21 mouse cellular contexts compared by ENCODE assay signal in the genomic region with DNA sequence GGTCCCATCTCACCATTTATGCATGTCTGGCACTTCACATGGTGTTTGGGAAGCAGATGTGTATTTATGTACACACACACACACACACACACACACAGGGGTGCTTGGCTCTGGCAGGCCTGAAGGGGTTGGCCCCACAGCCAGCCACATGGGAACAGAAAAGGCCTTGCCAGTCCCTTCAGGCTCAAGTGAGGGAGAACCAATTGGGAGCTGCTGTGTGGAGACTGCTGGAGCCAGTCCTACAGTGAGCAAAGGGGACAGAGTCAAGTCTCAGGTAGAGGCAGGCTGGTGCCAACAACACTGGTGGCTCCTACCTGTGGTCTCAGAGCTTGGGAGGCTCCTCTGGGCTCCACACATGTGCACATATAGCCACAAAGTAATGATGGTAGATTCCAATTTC. TPM values are rescaled to one million over a fixed set of nuclear protein-coding genes. Genes with fewer than 3 reads are reported as not detected.
DNase-seq lines count a peak whose midpoint lies in the region; ATAC-seq and TF ChIP-seq lines count a peak whose summit lies in the region.
"Had no signal": no experiment of that assay in that cellular context is flagged by ENCODE, and none has a peak within 500 bp of the region (broad histone marks: within the 10 kb centered on the region; RNA-seq: fewer than 3 reads in every experiment).

No protein-coding gene starts in this region.

- no peak overlapping the region for H3K4me2 ChIP-seq in hindbrain, embryonic 16.5 days (ENCODE audit: low read length)
- no peak overlapping the region for H3K4me2 ChIP-seq in hindbrain, postnatal 0 days (ENCODE audit: low read depth, low read length)
- H3K4me2 ChIP-seq: embryonic facial prominence, embryonic 12.5 days; forebrain, embryonic 13.5 days; forebrain, embryonic 15.5 days had no signal

- H3K27me3 ChIP-seq in hindbrain, embryonic 16.5 days (replicated peaks; ENCODE audit: control insufficient read depth, insufficient read depth, low read length), result no peaks in the 10 kb centered on the region
- no peaks in the 10 kb centered on the region for H3K27me3 ChIP-seq in hindbrain, postnatal 0 days (ENCODE audit: insufficient read depth, low read length)
- H3K27me3 ChIP-seq in embryonic facial prominence, embryonic 10.5 days (replicated peaks; ENCODE audit: low read depth, poor library complexity, severe bottlenecking), result no peaks in the 10 kb centered on the region
- H3K27me3 ChIP-seq: embryonic facial prominence, embryonic 12.5 days; forebrain, embryonic 13.5 days; forebrain, embryonic 15.5 days had no signal

- 0 out of 2 replicates have a peak, but pooled peaks have one; percentile 27 for ATAC-seq in hindbrain, embryonic 16.5 days
- ATAC-seq in hindbrain, postnatal 0 days, result no peak
- ATAC-seq: forebrain, embryonic 13.5 days; forebrain, embryonic 15.5 days; forebrain, postnatal 0 days had no signal

- no peak overlapping the region for H3K27ac ChIP-seq in hindbrain, embryonic 16.5 days (ENCODE audit: low read depth, low read length)
- H3K27ac ChIP-seq in hindbrain, postnatal 0 days, result no peak overlapping the region
- H3K27ac ChIP-seq in embryonic facial prominence, embryonic 10.5 days (replicated peaks), result no peak overlapping the region
- H3K27ac ChIP-seq: embryonic facial prominence, embryonic 12.5 days; forebrain, embryonic 13.5 days; forebrain, embryonic 15.5 days had no signal

- peak; percentile 41 for DNase-seq in adrenal gland, postnatal 14 days
- DNase-seq in adrenal gland, postnatal 4 days (ENCODE audit: low spot score in 2 of 2), result no peak
- DNase-seq in hindbrain, postnatal 0 days (ENCODE audit: low spot score), result no peak
- peak; percentile 15 for DNase-seq in MN1 (ENCODE audit: low spot score)
- DNase-seq in gonadal fat pad, adult 2 months (ENCODE audit: low read depth), result peak; percentile 51
- no peak for DNase-seq in embryonic facial prominence, embryonic 10.5 days (ENCODE audit: low spot score)
- DNase-seq in urinary bladder, adult 2 months (ENCODE audit: low spot score), result no peak
- DNase-seq: adrenal gland, adult 2 months; adrenal gland, postnatal 36 days; cerebellum, adult 11-12 months; cerebellum, adult 2 months; cerebellum, adult 9-10 months; cerebellum, postnatal 14 days; cerebellum, postnatal 36 days; embryo, embryonic 11 days; forebrain, postnatal 0 days had no signal

- no peaks in the 10 kb centered on the region for H3K4me1 ChIP-seq in hindbrain, embryonic 16.5 days (ENCODE audit: control insufficient read depth, insufficient read depth, low read depth, low read length)
- no peaks in the 10 kb centered on the region for H3K4me1 ChIP-seq in hindbrain, postnatal 0 days (ENCODE audit: insufficient read depth, low read length)
- peaks cover 8% of the 10 kb centered on the region for H3K4me1 ChIP-seq in embryonic facial prominence, embryonic 10.5 days
- H3K4me1 ChIP-seq: embryonic facial prominence, embryonic 12.5 days had no signal

- H3K4me3 ChIP-seq in hindbrain, embryonic 16.5 days (ENCODE audit: low read length), result no peak overlapping the region
- no peak overlapping the region for H3K4me3 ChIP-seq in hindbrain, postnatal 0 days (ENCODE audit: low read length)
- no peak overlapping the region for H3K4me3 ChIP-seq in embryonic facial prominence, embryonic 10.5 days
- H3K4me3 ChIP-seq: embryonic facial prominence, embryonic 12.5 days; forebrain, embryonic 13.5 days; forebrain, embryonic 15.5 days had no signal

- H3K9me3 ChIP-seq in hindbrain, embryonic 16.5 days (ENCODE audit: control insufficient read depth, low read length), result no peaks in the 10 kb centered on the region
- no peaks in the 10 kb centered on the region for H3K9me3 ChIP-seq in hindbrain, postnatal 0 days (ENCODE audit: low read length)
- H3K9me3 ChIP-seq in embryonic facial prominence, embryonic 10.5 days, result no peaks in the 10 kb centered on the region
- H3K9me3 ChIP-seq: embryonic facial prominence, embryonic 12.5 days; forebrain, embryonic 13.5 days; forebrain, embryonic 15.5 days; G1E had no signal

- no peak for TF ChIP-seq CTCF in hindbrain, postnatal 0 days (IDR thresholded peaks at IDR 0.05; ENCODE audit: low read depth)

- H3K9ac ChIP-seq in hindbrain, embryonic 16.5 days (ENCODE audit: low read depth, low read length), result no peak overlapping the region
- H3K9ac ChIP-seq in hindbrain, postnatal 0 days (replicated peaks; ENCODE audit: low read length), result no peak overlapping the region
- H3K9ac ChIP-seq: embryonic facial prominence, embryonic 12.5 days; forebrain, embryonic 13.5 days; forebrain, embryonic 15.5 days; forebrain, postnatal 0 days had no signal

- peaks cover 6% of the 10 kb centered on the region for H3K36me3 ChIP-seq in hindbrain, embryonic 16.5 days (ENCODE audit: control insufficient read depth, insufficient read depth, low read length)
- peaks cover 6% of the 10 kb centered on the region; the same call in 1 of the 2 replicates for H3K36me3 ChIP-seq in hindbrain, postnatal 0 days (ENCODE audit: insufficient read depth, low read length)
- peaks cover 38% of the 10 kb centered on the region for H3K36me3 ChIP-seq in embryonic facial prominence, embryonic 10.5 days (replicated peaks)

RNA-seq across cellular contexts. Expression of gene Wdr34, which starts 9.0 kb away (rescaled TPM):
- total RNA-seq in adrenal gland, postnatal 14 days (2021), result 18.5 and 20.2 TPM in 2 replicates
- total RNA-seq in adrenal gland, postnatal 4 days (2021), result 10 to 100 TPM; 35.9 to 39.2 TPM
- 76.4 and 78.1 TPM in 2 replicates for polyA plus RNA-seq in hindbrain, embryonic 16.5 days (2015; fragmentation: Nextera tagmentation; extraction: Ambion mirVana)
- 87.4 and 87.7 TPM in 2 replicates for total RNA-seq in hindbrain, postnatal 0 days (2014; rRNA removed)
- polyA plus RNA-seq in hindbrain, postnatal 0 days (2015; fragmentation: Nextera tagmentation; extraction: Ambion mirVana), result 64.5 and 66.5 TPM in 2 replicates
- 37.6 and 45.3 TPM in 2 replicates for polyA plus RNA-seq in gonadal fat pad, adult 2 months (2012; rRNA removed)
- polyA plus RNA-seq in embryonic facial prominence, embryonic 10.5 days (2016; fragmentation: Nextera tagmentation; extraction: Ambion mirVana), result 29.4 and 32.9 TPM in 2 replicates
- polyA plus RNA-seq in urinary bladder, adult 2 months (2012; rRNA removed), result 17.6 and 18.0 TPM in 2 replicates

RNA-seq across cellular contexts. Expression of gene Set, which starts 17.5 kb away (rescaled TPM):
- total RNA-seq in adrenal gland, postnatal 14 days (2021), result 250 and 278 TPM in 2 replicates
- total RNA-seq in adrenal gland, postnatal 4 days (2021), result 100 to 1,000 TPM; 326 to 328 TPM
- polyA plus RNA-seq in hindbrain, embryonic 16.5 days (2015; fragmentation: Nextera tagmentation; extraction: Ambion mirVana), result 284 and 285 TPM in 2 replicates
- total RNA-seq in hindbrain, postnatal 0 days (2014; rRNA removed), result 149 and 188 TPM in 2 replicates
- 332 and 334 TPM in 2 replicates for polyA plus RNA-seq in hindbrain, postnatal 0 days (2015; fragmentation: Nextera tagmentation; extraction: Ambion mirVana)
- polyA plus RNA-seq in gonadal fat pad, adult 2 months (2012; rRNA removed), result 28.5 and 37.2 TPM in 2 replicates
- polyA plus RNA-seq in embryonic facial prominence, embryonic 10.5 days (2016; fragmentation: Nextera tagmentation; extraction: Ambion mirVana), result 870 and 873 TPM in 2 replicates
- 114 and 146 TPM in 2 replicates for polyA plus RNA-seq in urinary bladder, adult 2 months (2012; rRNA removed)

RNA-seq across cellular contexts. Expression of gene Pkn3, which starts 37.8 kb away (rescaled TPM):
- 5.7 and 10.9 TPM in 2 replicates for total RNA-seq in adrenal gland, postnatal 14 days (2021)
- 10 to 100 TPM; 11.4 to 12.4 TPM for total RNA-seq in adrenal gland, postnatal 4 days (2021)
- polyA plus RNA-seq in hindbrain, embryonic 16.5 days (2015; fragmentation: Nextera tagmentation; extraction: Ambion mirVana), result 1.6 and 2.1 TPM in 2 replicates
- total RNA-seq in hindbrain, postnatal 0 days (2014; rRNA removed), result 1.2 and 4.5 TPM in 2 replicates
- polyA plus RNA-seq in hindbrain, postnatal 0 days (2015; fragmentation: Nextera tagmentation; extraction: Ambion mirVana), result 0.99 and 1.0 TPM in 2 replicates
- polyA plus RNA-seq in gonadal fat pad, adult 2 months (2012; rRNA removed), result 9.1 and 12.3 TPM in 2 replicates
- polyA plus RNA-seq in embryonic facial prominence, embryonic 10.5 days (2016; fragmentation: Nextera tagmentation; extraction: Ambion mirVana), result 12.7 and 13.9 TPM in 2 replicates
- polyA plus RNA-seq in urinary bladder, adult 2 months (2012; rRNA removed), result 18.6 and 22.3 TPM in 2 replicates

RNA-seq across cellular contexts. Expression of gene Zdhhc12, which starts 53.8 kb away (rescaled TPM):
- total RNA-seq in adrenal gland, postnatal 14 days (2021), result 13.9 and 18.3 TPM in 2 replicates
- 10 to 100 TPM; 17.5 to 18.5 TPM for total RNA-seq in adrenal gland, postnatal 4 days (2021)
- polyA plus RNA-seq in hindbrain, embryonic 16.5 days (2015; fragmentation: Nextera tagmentation; extraction: Ambion mirVana), result 31.3 and 32.2 TPM in 2 replicates
- 25.4 and 35.0 TPM in 2 replicates for total RNA-seq in hindbrain, postnatal 0 days (2014; rRNA removed)
- polyA plus RNA-seq in hindbrain, postnatal 0 days (2015; fragmentation: Nextera tagmentation; extraction: Ambion mirVana), result 30.2 and 32.2 TPM in 2 replicates
- polyA plus RNA-seq in gonadal fat pad, adult 2 months (2012; rRNA removed), result 56.4 and 66.5 TPM in 2 replicates
- polyA plus RNA-seq in embryonic facial prominence, embryonic 10.5 days (2016; fragmentation: Nextera tagmentation; extraction: Ambion mirVana), result 35.2 and 37.7 TPM in 2 replicates
- 31.5 and 40.7 TPM in 2 replicates for polyA plus RNA-seq in urinary bladder, adult 2 months (2012; rRNA removed)

Comparison
In these comparisons a context has a peak if more than half of its experiments do, and no peak if none do; other contexts are left out.
1. DNase-seq: peak in adrenal gland, postnatal 14 days (single experiment), MN1 (single experiment) and gonadal fat pad, adult 2 months (single experiment); none in adrenal gland, postnatal 4 days (0 of 2), hindbrain, postnatal 0 days (single experiment), embryonic facial prominence, embryonic 10.5 days (single experiment) and urinary bladder, adult 2 months (single experiment).